Mouse (Mus musculus): Measurements from ENCODE around the gene Tmc2. TPM values are rescaled to one million over a fixed set of nuclear protein-coding genes. Genes with fewer than 3 reads are reported as not detected.

Gene Tmc2
- polyA plus RNA-seq, 1 experiment = not detected

DNA sequence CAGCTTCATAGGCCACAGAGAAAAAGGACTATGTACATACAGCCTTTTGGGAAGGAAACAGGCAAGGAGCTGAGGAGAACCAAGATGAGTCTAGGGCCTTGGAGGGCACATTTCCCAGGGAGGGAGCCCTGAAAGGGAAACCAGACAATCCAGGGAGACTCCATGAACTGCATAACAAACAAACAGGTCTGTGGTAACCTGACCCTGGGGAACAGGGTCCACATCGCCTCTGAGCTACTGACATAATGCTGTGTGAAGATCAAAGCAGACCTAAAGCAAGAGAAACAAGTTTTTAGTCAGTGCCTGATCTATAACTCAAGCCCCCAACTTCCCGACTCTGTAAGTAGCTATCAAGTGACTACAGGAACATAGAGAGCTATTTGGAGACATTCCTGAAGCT is 23.3 kb upstream of the Tmc2 start:
- Histone ChIP-seq H3K4me3 (replicated peaks; ENCODE audit: extremely low read depth, low read depth, low read length) (no peak overlapping the region), H3K4me1 (ENCODE audit: control insufficient read depth, insufficient read depth, low read length) (peaks cover under 1% of the 10 kb centered on the region)
- no peak for DNase-seq
- TF ChIP-seq CTCF (IDR thresholded peaks at IDR 0.05; ENCODE audit: insufficient read depth, low read length) = no peak
- TF ChIP-seq POLR2A (IDR thresholded peaks at IDR 0.05; ENCODE audit: borderline replicate concordance, extremely low read depth, low read depth, low read length) = no peak
- WGBS = 79% methylated on average over 2 of the region's 2 CpGs

DNA sequence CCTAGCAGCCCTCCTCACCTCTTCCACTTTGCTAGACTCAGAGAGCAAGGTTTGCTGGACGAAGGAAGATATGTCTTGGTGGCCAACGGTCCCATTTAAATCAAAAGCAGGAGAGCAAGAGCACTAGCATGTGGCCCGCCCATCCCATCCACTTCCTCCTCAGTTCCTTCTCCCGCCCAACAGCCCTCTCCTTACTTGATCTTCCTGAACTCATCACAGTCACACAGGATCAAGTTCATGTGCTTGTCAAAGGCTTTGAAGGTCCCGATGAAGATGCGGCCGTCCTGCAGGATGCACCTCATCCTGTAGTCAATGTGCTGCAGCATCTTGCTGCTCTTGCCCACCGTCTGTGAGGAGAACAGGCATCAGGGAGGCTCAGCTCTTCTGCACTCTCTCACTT is 18.2 kb upstream of the Tmc2 start:
- Histone ChIP-seq H3K4me3 (replicated peaks; ENCODE audit: extremely low read depth, low read depth, low read length) (no peak overlapping the region), H3K4me1 (ENCODE audit: control insufficient read depth, insufficient read depth, low read length) (peaks cover 8% of the 10 kb centered on the region)
- no peak for DNase-seq
- WGBS = 35% methylated on average over 8 of the region's 8 CpGs
- TF ChIP-seq CTCF (IDR thresholded peaks at IDR 0.05; ENCODE audit: insufficient read depth, low read length) (no peak), POLR2A (IDR thresholded peaks at IDR 0.05; ENCODE audit: borderline replicate concordance, extremely low read depth, low read depth, low read length) (no peak)

DNA sequence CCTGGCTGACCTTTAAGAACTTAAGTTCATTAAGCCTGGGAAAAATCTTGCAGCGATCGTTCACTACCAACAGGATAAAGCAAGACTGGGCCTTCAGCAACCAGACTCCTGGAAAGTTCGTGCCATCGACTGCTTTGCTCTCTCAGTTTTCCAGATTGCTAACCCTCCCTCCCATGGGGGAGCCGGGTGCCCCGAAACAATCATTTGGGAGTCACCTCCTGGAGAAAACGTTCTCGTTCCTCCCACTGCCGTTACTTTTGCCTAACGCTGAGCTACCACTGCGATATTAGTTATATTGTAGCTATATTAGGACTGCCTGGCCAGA is 16.7 kb upstream of the Tmc2 start:
- WGBS = under 1% methylated on average over 11 of the region's 11 CpGs
- peaks cover 8% of the 10 kb centered on the region for H3K4me1 ChIP-seq (ENCODE audit: control insufficient read depth, insufficient read depth, low read length)
- TF ChIP-seq POLR2A (IDR thresholded peaks at IDR 0.05; ENCODE audit: borderline replicate concordance, extremely low read depth, low read depth, low read length) (no peak), CTCF (IDR thresholded peaks at IDR 0.05; ENCODE audit: insufficient read depth, low read length) (no peak)
- H3K4me3 ChIP-seq (replicated peaks; ENCODE audit: extremely low read depth, low read depth, low read length) = peak overlapping the region; percentile 85
- DNase-seq = no peak

DNA sequence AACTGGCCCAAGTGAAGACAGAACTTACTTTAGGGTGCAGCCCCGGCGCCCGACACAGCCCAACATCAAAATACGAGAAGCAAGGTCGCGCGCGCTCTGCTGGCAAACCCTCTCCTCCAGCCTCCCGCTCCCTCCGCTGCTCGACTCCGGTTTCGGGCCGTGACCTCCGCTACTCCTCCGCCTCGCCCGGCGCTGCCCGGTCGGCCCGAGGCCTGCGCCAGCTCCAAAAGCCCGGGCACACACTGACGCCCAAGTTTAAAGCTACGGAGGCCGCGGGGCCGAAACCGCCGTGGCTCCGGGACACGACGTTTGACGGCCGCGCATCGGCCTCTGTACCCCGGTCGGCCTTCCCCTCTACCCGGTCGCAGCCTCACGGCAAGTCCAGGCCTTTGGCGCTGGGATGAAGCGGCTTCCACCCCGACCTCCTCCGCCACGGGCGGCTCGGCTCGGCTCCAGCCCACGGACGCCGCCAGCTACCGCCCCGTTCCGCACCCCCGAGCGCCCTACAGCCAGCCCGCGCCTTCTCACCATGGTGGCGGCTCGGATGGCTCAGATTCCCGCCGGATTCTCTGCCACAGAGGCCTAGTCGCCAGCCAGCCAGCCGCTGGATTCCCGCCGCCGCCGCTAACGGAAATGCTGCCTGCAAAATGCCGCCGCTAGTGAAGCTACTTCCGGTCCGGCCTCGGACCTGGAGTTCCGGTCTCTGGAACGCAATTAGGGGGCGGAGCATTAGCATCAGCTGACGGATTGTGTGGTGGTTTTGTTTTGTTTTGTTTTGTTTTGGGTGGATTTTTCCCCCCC is 16.1 kb upstream of the Tmc2 start, which contains the start of gene Snrpb:
Gene Snrpb, minus strand, starts transcription at position 698 of the 801 bp plus-strand sequence.
- peaks cover 8% of the 10 kb centered on the region for H3K4me1 ChIP-seq (ENCODE audit: control insufficient read depth, insufficient read depth, low read length)
- TF ChIP-seq POLR2A (IDR thresholded peaks at IDR 0.05; ENCODE audit: borderline replicate concordance, extremely low read depth, low read depth, low read length) = peak; percentile 60; the same call in 1 of the 2 replicates
- TF ChIP-seq CTCF (IDR thresholded peaks at IDR 0.05; ENCODE audit: insufficient read depth, low read length) = no peak
- H3K4me3 ChIP-seq (replicated peaks; ENCODE audit: extremely low read depth, low read depth, low read length) = peak within 1 kb of the TSS; percentile 85
- peak; percentile 90 for DNase-seq
- under 1% methylated on average over 81 of the region's 81 CpGs for WGBS

DNA sequence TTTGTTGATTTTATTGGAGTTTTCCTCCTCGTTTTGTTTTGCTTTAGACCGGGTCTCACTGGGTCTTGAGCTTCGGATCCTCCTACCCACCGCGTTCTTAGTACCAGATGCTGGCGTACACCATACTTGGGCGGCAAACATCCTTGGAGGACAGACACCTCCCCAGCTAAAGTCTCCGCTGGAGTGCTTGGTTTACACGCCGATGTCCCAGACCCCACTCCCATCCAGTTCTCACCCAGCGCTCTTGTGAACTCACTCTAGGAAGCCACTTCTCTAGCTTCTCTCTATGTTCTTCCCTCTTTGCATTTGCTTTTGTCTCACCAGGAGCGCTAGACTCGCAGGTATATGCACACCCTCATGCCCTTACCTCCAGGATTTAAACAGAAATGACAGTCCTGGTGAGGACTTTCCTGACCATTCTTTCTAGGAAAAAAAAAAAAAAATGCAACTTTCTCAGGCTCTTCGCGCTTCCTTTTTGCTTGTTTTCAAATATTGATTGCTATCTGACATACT is 15.4 kb upstream of the Tmc2 start:
- DNase-seq = no peak
- Histone ChIP-seq H3K4me1 (ENCODE audit: control insufficient read depth, insufficient read depth, low read length) (peaks cover 8% of the 10 kb centered on the region), H3K4me3 (replicated peaks; ENCODE audit: extremely low read depth, low read depth, low read length) (peak overlapping the region; percentile 85)
- TF ChIP-seq CTCF (IDR thresholded peaks at IDR 0.05; ENCODE audit: insufficient read depth, low read length) = no peak
- peak; percentile 11; the same call in 1 of the 2 replicates for TF ChIP-seq POLR2A (IDR thresholded peaks at IDR 0.05; ENCODE audit: borderline replicate concordance, extremely low read depth, low read depth, low read length)
- WGBS = 2% methylated on average over 15 of the region's 15 CpGs

DNA sequence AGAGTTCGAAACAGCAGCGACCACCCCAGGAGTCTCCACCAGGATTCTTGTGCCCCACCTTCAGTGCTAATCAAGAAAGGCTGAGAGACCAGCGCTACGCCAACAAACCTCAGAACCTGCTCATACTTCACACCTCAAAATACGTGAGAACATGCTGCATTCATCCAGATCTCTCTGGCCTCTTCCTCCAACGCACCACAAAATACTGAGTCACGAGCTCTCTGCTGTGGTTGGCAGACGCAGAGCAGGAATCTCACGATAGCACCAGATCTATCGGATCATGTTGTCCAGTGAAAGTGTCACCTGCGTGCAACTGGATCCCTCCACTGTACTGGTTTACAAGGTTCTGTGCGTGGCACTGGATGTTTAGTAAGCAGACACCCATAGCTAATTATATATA is 6.6 kb upstream of the Tmc2 start:
- TF ChIP-seq POLR2A (IDR thresholded peaks at IDR 0.05; ENCODE audit: borderline replicate concordance, extremely low read depth, low read depth, low read length) (no peak), CTCF (IDR thresholded peaks at IDR 0.05; ENCODE audit: insufficient read depth, low read length) (no peak)
- no peak overlapping the region for H3K4me3 ChIP-seq (replicated peaks; ENCODE audit: extremely low read depth, low read depth, low read length)
- no peak for DNase-seq
- H3K4me1 ChIP-seq (ENCODE audit: control insufficient read depth, insufficient read depth, low read length) = no peaks in the 10 kb centered on the region
- 85% methylated on average over 12 of the region's 12 CpGs for WGBS

DNA sequence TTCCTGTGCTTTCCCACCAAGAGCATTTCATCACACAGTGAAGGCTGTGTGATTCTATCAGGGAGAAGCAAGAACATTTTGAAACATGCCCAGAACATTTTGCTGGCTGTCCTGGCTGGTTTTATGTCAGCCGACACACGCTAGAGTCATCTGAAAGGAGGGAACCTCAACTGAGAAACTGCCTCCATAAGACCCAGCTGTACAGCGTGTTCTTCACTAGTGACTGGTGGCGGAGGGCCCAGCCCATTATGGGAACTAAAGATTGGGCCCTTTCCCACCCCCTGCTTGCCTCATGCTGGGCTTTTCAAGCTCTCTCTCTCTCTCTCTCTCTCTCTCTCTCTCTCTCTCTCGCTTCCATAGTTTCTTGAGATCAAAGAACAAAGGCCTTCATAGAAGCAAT is 6.0 kb downstream of the Tmc2 start:
- Histone ChIP-seq H3K4me1 (ENCODE audit: control insufficient read depth, insufficient read depth, low read length) (no peaks in the 10 kb centered on the region), H3K4me3 (replicated peaks; ENCODE audit: extremely low read depth, low read depth, low read length) (no peak overlapping the region)
- 77% methylated on average over 5 of the region's 5 CpGs for WGBS
- DNase-seq = no peak
- TF ChIP-seq POLR2A (IDR thresholded peaks at IDR 0.05; ENCODE audit: borderline replicate concordance, extremely low read depth, low read depth, low read length) (no peak), CTCF (IDR thresholded peaks at IDR 0.05; ENCODE audit: insufficient read depth, low read length) (no peak)

DNA sequence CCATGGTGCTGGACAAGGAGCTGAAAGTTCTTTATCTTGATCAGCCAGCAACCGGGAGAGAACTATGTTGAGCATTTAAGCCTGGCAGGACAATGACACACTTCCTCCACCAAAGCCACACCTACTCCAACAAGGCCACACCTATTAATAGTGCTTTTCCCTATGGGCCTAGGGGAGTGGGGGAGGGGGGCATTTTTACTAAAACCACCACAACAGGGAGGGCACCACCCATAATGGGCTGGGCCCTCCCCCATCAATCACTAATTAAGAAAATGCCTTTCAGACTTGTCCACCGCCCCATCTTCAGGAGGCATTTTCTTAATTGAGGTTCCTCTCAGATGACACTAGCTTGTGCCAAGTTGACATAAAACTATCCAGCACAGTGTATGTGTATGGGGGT is 12.4 kb downstream of the Tmc2 start:
- Histone ChIP-seq H3K4me3 (replicated peaks; ENCODE audit: extremely low read depth, low read depth, low read length) (no peak overlapping the region), H3K4me1 (ENCODE audit: control insufficient read depth, insufficient read depth, low read length) (no peaks in the 10 kb centered on the region)
- TF ChIP-seq CTCF (IDR thresholded peaks at IDR 0.05; ENCODE audit: insufficient read depth, low read length) (no peak), POLR2A (IDR thresholded peaks at IDR 0.05; ENCODE audit: borderline replicate concordance, extremely low read depth, low read depth, low read length) (no peak)
- WGBS = 53% methylated on average over 2 of the region's 2 CpGs
- DNase-seq = no peak

DNA sequence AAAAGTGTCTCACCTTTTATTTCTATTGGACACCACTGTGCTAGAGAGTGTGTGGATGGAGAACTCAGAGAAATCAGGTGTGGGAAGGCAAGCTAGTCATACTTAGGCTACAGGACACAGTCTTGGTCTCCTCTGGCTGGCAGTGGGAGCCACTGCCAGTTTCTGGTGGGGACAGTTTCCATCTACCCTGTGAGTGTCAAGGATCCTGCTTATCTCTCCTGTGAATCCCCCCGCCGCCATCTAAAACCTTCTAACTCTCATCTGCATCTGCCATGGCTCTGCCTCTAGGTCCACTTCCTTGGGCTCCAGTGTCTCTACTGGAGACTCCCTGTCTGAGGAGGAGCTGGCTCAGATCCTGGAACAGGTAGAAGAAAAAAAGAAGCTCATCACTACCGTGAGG is 13.0 kb downstream of the Tmc2 start:
- TF ChIP-seq POLR2A (IDR thresholded peaks at IDR 0.05; ENCODE audit: borderline replicate concordance, extremely low read depth, low read depth, low read length) (no peak), CTCF (IDR thresholded peaks at IDR 0.05; ENCODE audit: insufficient read depth, low read length) (no peak)
- H3K4me1 ChIP-seq (ENCODE audit: control insufficient read depth, insufficient read depth, low read length) = no peaks in the 10 kb centered on the region
- 83% methylated on average over 3 of the region's 3 CpGs for WGBS
- DNase-seq = no peak
- no peak overlapping the region for H3K4me3 ChIP-seq (replicated peaks; ENCODE audit: extremely low read depth, low read depth, low read length)

DNA sequence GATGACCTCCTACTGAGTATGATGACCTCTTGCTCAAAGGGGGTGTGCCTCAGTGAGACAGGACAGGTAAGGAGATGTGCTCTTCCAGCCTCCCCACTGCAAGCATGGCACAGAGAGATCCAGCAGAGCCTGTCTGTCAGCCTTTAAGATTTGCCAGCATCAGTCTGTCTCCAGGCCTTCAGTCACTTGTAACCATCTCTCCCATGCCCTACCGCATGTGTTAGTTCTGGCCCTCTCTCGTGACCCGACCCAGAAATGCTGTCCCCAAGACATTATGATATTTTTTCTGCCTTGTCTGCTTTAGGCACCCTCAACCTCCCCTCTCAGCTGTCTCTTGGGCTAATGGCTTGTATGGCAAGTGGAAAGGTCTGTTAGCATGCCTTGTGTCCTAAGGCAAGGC is 14.6 kb downstream of the Tmc2 start:
- 95% methylated on average over 3 of the region's 3 CpGs for WGBS
- Histone ChIP-seq H3K4me1 (ENCODE audit: control insufficient read depth, insufficient read depth, low read length) (no peaks in the 10 kb centered on the region), H3K4me3 (replicated peaks; ENCODE audit: extremely low read depth, low read depth, low read length) (no peak overlapping the region)
- no peak for TF ChIP-seq CTCF (IDR thresholded peaks at IDR 0.05; ENCODE audit: insufficient read depth, low read length)
- TF ChIP-seq POLR2A (IDR thresholded peaks at IDR 0.05; ENCODE audit: borderline replicate concordance, extremely low read depth, low read depth, low read length) = no peak
- DNase-seq = no peak

Data from lung, adult 2 months (tissue).